9 mouse cellular contexts compared by ENCODE assay signal in the genomic region with DNA sequence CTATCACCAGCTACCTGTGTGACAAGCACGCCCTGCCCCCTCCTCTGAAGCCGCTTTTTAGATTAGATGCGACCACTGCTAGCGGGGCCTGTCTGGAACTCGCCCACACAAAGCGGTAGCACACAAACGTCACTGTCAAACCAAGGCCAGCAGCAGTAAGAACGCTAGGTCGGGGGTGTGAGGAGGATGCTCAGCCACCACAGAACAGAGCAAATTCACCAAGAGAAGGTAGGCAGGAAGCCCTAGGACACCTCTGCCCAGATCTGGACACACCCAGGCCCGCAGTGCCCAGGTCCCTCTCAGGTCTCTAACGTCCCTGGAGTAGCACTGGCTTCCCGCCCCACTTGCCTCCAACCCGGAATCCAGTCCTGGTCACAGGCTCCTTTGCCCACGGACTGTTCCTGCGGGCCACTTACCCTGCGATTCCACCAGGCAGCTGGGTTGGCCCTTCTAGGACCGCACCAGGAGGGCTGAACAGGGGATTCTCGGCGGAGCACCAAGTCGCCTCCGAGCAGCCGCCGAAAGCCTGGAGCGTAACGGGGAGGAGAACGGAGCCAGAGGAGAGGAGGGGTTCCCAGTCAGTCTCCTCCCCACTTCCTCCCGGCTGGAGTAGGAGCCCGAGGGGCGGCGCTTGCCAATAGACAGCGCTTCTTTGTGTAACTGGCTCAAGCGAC. TPM values are rescaled to one million over a fixed set of nuclear protein-coding genes. Genes with fewer than 3 reads are reported as not detected.
DNase-seq lines count a peak whose midpoint lies in the region; ATAC-seq lines count a peak whose summit lies in the region.
"Had no signal": no experiment of that assay in that cellular context is flagged by ENCODE, and none has a peak within 500 bp of the region (broad histone marks: within the 10 kb centered on the region; RNA-seq: fewer than 3 reads in every experiment).

No protein-coding gene starts in this region.

- H3K4me1 ChIP-seq in hindbrain, embryonic 13.5 days (replicated peaks): peaks cover 34% of the 10 kb centered on the region
- peaks cover 5% of the 10 kb centered on the region for H3K4me1 ChIP-seq in lung, embryonic 16.5 days (replicated peaks; ENCODE audit: control insufficient read depth, insufficient read depth, low read length)

- ATAC-seq in hindbrain, embryonic 13.5 days (ENCODE audit: low FRiP score): peak; percentile 93
- peak; percentile 96 for ATAC-seq in lung, embryonic 16.5 days (ENCODE audit: low read depth)
- no peak for ATAC-seq in inflammation-experienced regulatory T-cells, adult 6 months

- no peaks in the 10 kb centered on the region for H3K27me3 ChIP-seq in hindbrain, embryonic 13.5 days
- H3K27me3 ChIP-seq in lung, embryonic 16.5 days (ENCODE audit: control insufficient read depth, insufficient read depth, low read depth, low read length): no peaks in the 10 kb centered on the region

- peaks cover 25% of the 10 kb centered on the region for H3K36me3 ChIP-seq in hindbrain, embryonic 13.5 days
- H3K36me3 ChIP-seq in lung, embryonic 16.5 days (ENCODE audit: control insufficient read depth, insufficient read depth, low read length): no peaks in the 10 kb centered on the region; the same call in 1 of the 2 replicates

- DNase-seq in adipocyte (ENCODE audit: low spot score): peak; percentile 96
- peak; percentile 79 to 82 for DNase-seq in cerebellum, postnatal 36 days
- DNase-seq in frontal cortex, postnatal 36 days (ENCODE audit: low spot score in 2 of 2): peak; percentile 85 to 86
- DNase-seq in layer of hippocampus, postnatal 14 days (ENCODE audit: low spot score in 2 of 2): peak; percentile 79 to 88
- DNase-seq in ovary, postnatal 36 days (ENCODE audit: low spot score): peak; percentile 83

- under 1% methylated on average over 32 of the region's 32 CpGs for WGBS in hindbrain, embryonic 13.5 days
- under 1% methylated on average over 32 of the region's 32 CpGs for WGBS in lung, embryonic 16.5 days

- 0 out of 2 replicates have a peak, but pooled peaks cover under 1% of the 10 kb centered on the region for H3K9me3 ChIP-seq in hindbrain, embryonic 13.5 days
- H3K9me3 ChIP-seq in lung, embryonic 16.5 days (ENCODE audit: control insufficient read depth, low read length): no peaks in the 10 kb centered on the region

- peak overlapping the region; percentile 96 for H3K9ac ChIP-seq in hindbrain, embryonic 13.5 days
- H3K9ac ChIP-seq in lung, embryonic 16.5 days (ENCODE audit: low read length): peak overlapping the region; percentile 71

- peak overlapping the region; percentile 83 for H3K4me3 ChIP-seq in hindbrain, embryonic 13.5 days
- peak overlapping the region; percentile 60 for H3K4me3 ChIP-seq in lung, embryonic 16.5 days (ENCODE audit: low read length)

- peak overlapping the region; percentile 76 for H3K4me2 ChIP-seq in hindbrain, embryonic 13.5 days
- H3K4me2 ChIP-seq in lung, embryonic 16.5 days (ENCODE audit: low read depth, low read length): peak overlapping the region; percentile 87

- peak overlapping the region; percentile 99 for H3K27ac ChIP-seq in hindbrain, embryonic 13.5 days
- peak overlapping the region; percentile 85 for H3K27ac ChIP-seq in lung, embryonic 16.5 days (ENCODE audit: low read length)

RNA-seq across cellular contexts. Expression of a gene that starts 17.2 kb away (rescaled TPM):
- 224 and 234 TPM in 2 replicates for polyA plus RNA-seq in hindbrain, embryonic 13.5 days (2015; fragmentation: Nextera tagmentation; extraction: Ambion mirVana)
- 100 to 1,000 TPM; 210 to 212 TPM for total RNA-seq in layer of hippocampus, postnatal 14 days (2021)
- polyA plus RNA-seq in lung, embryonic 16.5 days (2015; fragmentation: Nextera tagmentation; extraction: Ambion mirVana): 69.4 and 72.2 TPM in 2 replicates
- under 1 TPM in 2 of 3 experiments, not detected in 1; 0.19 to 0.38 TPM for polyA plus RNA-seq in inflammation-experienced regulatory T-cells, adult 6 months (2017; shearing (Covaris generic))

RNA-seq across cellular contexts. Expression of a gene that starts 46.5 kb away (rescaled TPM):
- polyA plus RNA-seq in hindbrain, embryonic 13.5 days (2015; fragmentation: Nextera tagmentation; extraction: Ambion mirVana): not detected in 2 replicates
- not detected for total RNA-seq in layer of hippocampus, postnatal 14 days (2021)
- not detected in 2 replicates for polyA plus RNA-seq in lung, embryonic 16.5 days (2015; fragmentation: Nextera tagmentation; extraction: Ambion mirVana)
- polyA plus RNA-seq in inflammation-experienced regulatory T-cells, adult 6 months (2017; shearing (Covaris generic)): not detected
- polyA plus RNA-seq: gonadal fat pad, adult 2 months had no signal

RNA-seq across cellular contexts. Expression of a gene that starts 47.6 kb away (rescaled TPM):
- polyA plus RNA-seq in hindbrain, embryonic 13.5 days (2015; fragmentation: Nextera tagmentation; extraction: Ambion mirVana): 2.1 and 2.4 TPM in 2 replicates
- 1 to 10 TPM; 1.0 to 1.1 TPM for total RNA-seq in layer of hippocampus, postnatal 14 days (2021)
- polyA plus RNA-seq in lung, embryonic 16.5 days (2015; fragmentation: Nextera tagmentation; extraction: Ambion mirVana): 9.1 and 9.7 TPM in 2 replicates
- under 1 TPM in 1 of 3 experiments, not detected in 2; 0.12 TPM for polyA plus RNA-seq in inflammation-experienced regulatory T-cells, adult 6 months (2017; shearing (Covaris generic))

Comparison
In these comparisons a context has a peak if more than half of its experiments do, and no peak if none do; other contexts are left out.
1. RNA of a gene that starts 17.2 kb away (polyA plus RNA-seq): 224 to 234 TPM in hindbrain, embryonic 13.5 days and 69.4 to 72.2 TPM in lung, embryonic 16.5 days; 0.19 to 0.38 TPM in inflammation-experienced regulatory T-cells, adult 6 months; every median in the first group is over 10 times any median in the second.
2. Peak in every context shown above with its lines, with median percentiles within 50 percentile points of each other: DNase-seq.